Mouse (Mus musculus): ENCODE results near the gene Pqlc3. TPM values are rescaled to one million over a fixed set of nuclear protein-coding genes. Genes with fewer than 3 reads are reported as not detected.
"Not testable (repeated sequence)": the region's sequence is repeated elsewhere in the genome, so short reads cannot be mapped to it uniquely, and the experiment has no call there.

Gene Pqlc3
- polyA plus RNA-seq, 1 experiment from 2014 or later, result 9.9 TPM

GRCm38 (mm10) chr12:17036532-17036931, 36.3 kb upstream of the Pqlc3 start:
- no peak for DNase-seq (ENCODE audit: low spot score)
- H3K27me3 ChIP-seq (replicated peaks; ENCODE audit: control insufficient read depth, insufficient read depth, low read length), result no peaks in the 10 kb centered on the region
- H3K9me3 ChIP-seq (ENCODE audit: control insufficient read depth, low read length), result no peaks in the 10 kb centered on the region
- H3K27ac ChIP-seq (ENCODE audit: low read depth), result no peak overlapping the region
- H3K4me1 ChIP-seq (replicated peaks; ENCODE audit: control insufficient read depth, insufficient read depth, low read length), result no peaks in the 10 kb centered on the region; the same call in 1 of the 2 replicates
- no peak overlapping the region for H3K4me3 ChIP-seq (ENCODE audit: low read depth, low read length)
- H3K9ac ChIP-seq (ENCODE audit: low read length), result no peak overlapping the region
- ATAC-seq (replicated peaks; ENCODE audit: low FRiP score, low TSS enrichment, low read depth), result no peak
- WGBS, result 65% methylated on average over 9 of the region's 9 CpGs
- no peak overlapping the region for H3K4me2 ChIP-seq (ENCODE audit: low read length)
- H3K36me3 ChIP-seq (ENCODE audit: control insufficient read depth, insufficient read depth, low read length), result no peaks in the 10 kb centered on the region

DNA sequence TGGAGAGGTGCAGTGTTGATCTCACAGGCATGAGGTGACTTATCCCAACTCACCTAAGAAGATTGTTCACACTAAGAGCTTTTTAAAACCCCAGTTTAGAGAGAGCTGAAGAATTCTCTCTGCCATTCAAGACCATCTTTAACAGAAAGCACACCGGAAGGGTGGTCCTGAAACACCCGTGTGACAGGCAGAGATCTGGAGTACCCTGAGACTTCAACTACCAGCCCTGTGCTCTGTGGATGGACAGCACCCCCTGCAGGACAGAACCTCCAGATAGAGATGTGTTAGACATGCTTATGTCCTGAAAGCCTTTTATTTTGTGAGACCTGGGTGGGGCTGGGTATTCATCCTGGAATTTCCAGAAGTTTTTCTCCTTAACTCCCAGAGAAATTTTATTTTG, 34.9 kb upstream of the Pqlc3 start:
- DNase-seq (ENCODE audit: low spot score) (no peak), ATAC-seq (replicated peaks; ENCODE audit: low FRiP score, low TSS enrichment, low read depth) (no peak)
- H3K27ac ChIP-seq (ENCODE audit: low read depth), result no peak overlapping the region
- no peaks in the 10 kb centered on the region for H3K9me3 ChIP-seq (ENCODE audit: control insufficient read depth, low read length)
- H3K27me3 ChIP-seq (replicated peaks; ENCODE audit: control insufficient read depth, insufficient read depth, low read length), result no peaks in the 10 kb centered on the region
- no peaks in the 10 kb centered on the region; the same call in 1 of the 2 replicates for H3K4me1 ChIP-seq (replicated peaks; ENCODE audit: control insufficient read depth, insufficient read depth, low read length)
- H3K4me3 ChIP-seq (ENCODE audit: low read depth, low read length), result no peak overlapping the region
- 71% methylated on average over 2 of the region's 2 CpGs for WGBS
- no peak overlapping the region for H3K4me2 ChIP-seq (ENCODE audit: low read length)
- no peaks in the 10 kb centered on the region for H3K36me3 ChIP-seq (ENCODE audit: control insufficient read depth, insufficient read depth, low read length)
- no peak overlapping the region for H3K9ac ChIP-seq (ENCODE audit: low read length)

GRCm38 (mm10) chr12:17034671-17035070, 34.5 kb upstream of the Pqlc3 start:
- 82% methylated on average over 5 of the region's 5 CpGs for WGBS

GRCm38 (mm10) chr12:17033464-17033841, 33.2 kb upstream of the Pqlc3 start:
- Histone ChIP-seq H3K9me3 (ENCODE audit: control insufficient read depth, low read length) (no peaks in the 10 kb centered on the region), H3K4me3 (ENCODE audit: low read depth, low read length) (no peak overlapping the region), H3K27me3 (replicated peaks; ENCODE audit: control insufficient read depth, insufficient read depth, low read length) (no peaks in the 10 kb centered on the region), H3K27ac (ENCODE audit: low read depth) (no peak overlapping the region), H3K36me3 (ENCODE audit: control insufficient read depth, insufficient read depth, low read length) (no peaks in the 10 kb centered on the region), H3K9ac (ENCODE audit: low read length) (no peak overlapping the region), H3K4me1 (replicated peaks; ENCODE audit: control insufficient read depth, insufficient read depth, low read length) (no peaks in the 10 kb centered on the region; the same call in 1 of the 2 replicates), H3K4me2 (ENCODE audit: low read length) (no peak overlapping the region)
- 64% methylated on average over 9 of the region's 9 CpGs for WGBS
- ATAC-seq (replicated peaks; ENCODE audit: low FRiP score, low TSS enrichment, low read depth) (0 out of 2 replicates have a peak, but pooled peaks have one; percentile 34), DNase-seq (ENCODE audit: low spot score) (no peak)

More at GRCm38 (mm10) chr12:17034671-17035070, 34.5 kb upstream of the Pqlc3 start:
- Histone ChIP-seq H3K4me1 (replicated peaks; ENCODE audit: control insufficient read depth, insufficient read depth, low read length) (no peaks in the 10 kb centered on the region; the same call in 1 of the 2 replicates), H3K4me3 (ENCODE audit: low read depth, low read length) (no peak overlapping the region), H3K9ac (ENCODE audit: low read length) (no peak overlapping the region), H3K27me3 (replicated peaks; ENCODE audit: control insufficient read depth, insufficient read depth, low read length) (no peaks in the 10 kb centered on the region), H3K9me3 (ENCODE audit: control insufficient read depth, low read length) (no peaks in the 10 kb centered on the region), H3K36me3 (ENCODE audit: control insufficient read depth, insufficient read depth, low read length) (no peaks in the 10 kb centered on the region), H3K27ac (ENCODE audit: low read depth) (no peak overlapping the region), H3K4me2 (ENCODE audit: low read length) (no peak overlapping the region)
- no peak for ATAC-seq (replicated peaks; ENCODE audit: low FRiP score, low TSS enrichment, low read depth)
- DNase-seq (ENCODE audit: low spot score), result no peak

DNA sequence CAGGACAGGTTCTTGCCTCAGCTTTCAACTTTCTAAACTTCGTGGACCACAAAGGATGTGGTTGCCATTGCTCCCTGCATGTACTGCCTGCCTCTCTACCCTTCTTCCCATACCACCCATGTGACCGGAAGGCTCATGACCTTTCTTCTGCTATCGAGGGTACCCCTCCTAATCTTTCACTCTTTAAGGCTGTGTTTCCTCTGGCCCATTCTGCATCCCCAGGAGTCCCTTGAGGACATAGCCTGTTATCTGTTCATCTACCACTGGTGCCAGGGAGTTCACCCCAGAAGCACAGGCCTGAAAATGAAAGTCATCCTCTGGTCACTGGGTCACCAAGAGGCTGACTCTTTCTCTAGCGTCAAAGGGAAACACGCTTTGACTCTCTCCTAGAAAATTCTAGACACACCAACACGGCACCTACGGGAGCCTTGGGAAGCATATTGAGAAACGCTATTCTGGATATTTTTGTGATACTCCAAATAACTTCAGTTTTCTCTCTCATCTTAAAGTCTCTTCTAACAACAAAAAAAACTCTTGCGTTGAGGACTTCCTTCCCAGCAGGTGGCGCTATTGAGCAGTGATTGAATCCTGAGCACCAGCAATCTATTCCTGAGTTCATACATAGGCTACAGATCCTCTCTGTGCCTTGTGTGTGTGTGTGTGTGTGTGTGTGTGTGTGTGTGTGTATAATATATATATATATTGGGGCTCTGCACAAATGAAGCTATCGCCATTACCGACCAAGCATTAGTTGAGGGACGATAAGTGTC, 32.7 kb upstream of the Pqlc3 start:
- Histone ChIP-seq H3K4me3 (ENCODE audit: low read depth, low read length) (no peak overlapping the region), H3K9me3 (ENCODE audit: control insufficient read depth, low read length) (no peaks in the 10 kb centered on the region), H3K4me1 (replicated peaks; ENCODE audit: control insufficient read depth, insufficient read depth, low read length) (no peaks in the 10 kb centered on the region; the same call in 1 of the 2 replicates), H3K4me2 (ENCODE audit: low read length) (no peak overlapping the region), H3K36me3 (ENCODE audit: control insufficient read depth, insufficient read depth, low read length) (no peaks in the 10 kb centered on the region), H3K27ac (ENCODE audit: low read depth) (no peak overlapping the region), H3K27me3 (replicated peaks; ENCODE audit: control insufficient read depth, insufficient read depth, low read length) (no peaks in the 10 kb centered on the region), H3K9ac (ENCODE audit: low read length) (no peak overlapping the region)
- peak; percentile 86 for DNase-seq (ENCODE audit: low spot score)
- no peak for ATAC-seq (replicated peaks; ENCODE audit: low FRiP score, low TSS enrichment, low read depth)
- WGBS, result 32% methylated on average over 13 of the region's 13 CpGs

DNA sequence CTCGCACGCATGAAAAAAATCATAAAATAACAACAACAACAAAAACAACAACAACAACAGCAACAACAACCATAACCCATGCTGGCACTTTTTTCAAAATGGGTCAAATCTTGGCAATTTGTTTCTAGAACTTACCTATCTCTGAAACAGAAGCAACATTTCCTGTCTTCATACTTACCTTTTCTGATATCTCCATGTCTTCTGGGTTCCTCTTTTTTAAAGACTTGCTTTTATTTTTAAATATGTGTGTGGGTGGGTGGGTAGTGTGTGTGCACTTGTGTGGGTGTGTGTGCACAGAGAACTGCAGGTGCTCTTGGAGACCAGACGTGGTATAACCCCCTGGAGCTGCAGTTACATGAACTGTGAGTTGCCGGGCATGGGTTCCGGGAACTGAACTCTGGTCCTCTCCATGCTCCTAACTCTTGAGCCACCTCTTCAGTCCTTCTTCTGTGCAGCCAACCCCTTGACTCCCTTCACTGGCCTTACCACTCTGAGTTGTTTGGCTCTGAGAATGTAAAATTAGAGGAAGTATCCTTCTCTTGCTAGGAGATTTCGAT, 24.4 kb upstream of the Pqlc3 start:
- Histone ChIP-seq H3K27me3 (replicated peaks; ENCODE audit: control insufficient read depth, insufficient read depth, low read length) (no peaks in the 10 kb centered on the region), H3K4me3 (ENCODE audit: low read depth, low read length) (no peak overlapping the region), H3K9me3 (ENCODE audit: control insufficient read depth, low read length) (no peaks in the 10 kb centered on the region), H3K4me1 (replicated peaks; ENCODE audit: control insufficient read depth, insufficient read depth, low read length) (no peaks in the 10 kb centered on the region), H3K9ac (ENCODE audit: low read length) (no peak overlapping the region), H3K27ac (ENCODE audit: low read depth) (no peak overlapping the region), H3K4me2 (ENCODE audit: low read length) (no peak overlapping the region), H3K36me3 (ENCODE audit: control insufficient read depth, insufficient read depth, low read length) (no peaks in the 10 kb centered on the region)
- ATAC-seq (replicated peaks; ENCODE audit: low FRiP score, low TSS enrichment, low read depth), result no peak
- no peak for DNase-seq (ENCODE audit: low spot score)
- WGBS, result 88% methylated on average over 6 of the region's 6 CpGs

GRCm38 (mm10) chr12:17022145-17022544, 21.9 kb upstream of the Pqlc3 start:
- 81% methylated on average over 4 of the region's 4 CpGs for WGBS
- ATAC-seq (replicated peaks; ENCODE audit: low FRiP score, low TSS enrichment, low read depth), result no peak
- Histone ChIP-seq H3K27me3 (replicated peaks; ENCODE audit: control insufficient read depth, insufficient read depth, low read length) (no peaks in the 10 kb centered on the region), H3K4me2 (ENCODE audit: low read length) (no peak overlapping the region), H3K27ac (ENCODE audit: low read depth) (no peak overlapping the region), H3K4me1 (replicated peaks; ENCODE audit: control insufficient read depth, insufficient read depth, low read length) (no peaks in the 10 kb centered on the region), H3K4me3 (ENCODE audit: low read depth, low read length) (no peak overlapping the region), H3K9ac (ENCODE audit: low read length) (no peak overlapping the region), H3K9me3 (ENCODE audit: control insufficient read depth, low read length) (no peaks in the 10 kb centered on the region), H3K36me3 (ENCODE audit: control insufficient read depth, insufficient read depth, low read length) (no peaks in the 10 kb centered on the region)
- no peak for DNase-seq (ENCODE audit: low spot score)

DNA sequence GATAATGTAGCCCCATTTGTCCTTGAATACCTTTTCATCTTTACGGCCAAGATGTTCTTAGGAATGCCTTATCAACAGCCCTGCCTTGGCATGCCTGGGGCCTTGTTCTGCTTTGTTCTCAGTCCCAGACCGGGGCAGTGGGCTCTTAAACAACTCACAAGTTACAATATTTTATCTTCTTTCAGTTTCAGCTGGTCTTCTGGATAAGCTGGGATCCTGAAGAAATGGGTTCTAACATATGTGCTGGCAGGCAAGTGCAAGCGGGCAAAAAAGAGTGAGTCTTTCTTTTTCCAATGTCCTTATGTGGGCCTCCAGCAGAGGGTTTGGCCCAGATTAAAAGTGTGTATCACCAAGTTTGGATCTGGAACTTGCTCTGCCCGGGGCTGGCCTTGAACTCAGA, 20.9 kb upstream of the Pqlc3 start:
- H3K4me2 ChIP-seq (ENCODE audit: low read length); H3K36me3 ChIP-seq (ENCODE audit: control insufficient read depth, insufficient read depth, low read length); H3K9me3 ChIP-seq (ENCODE audit: control insufficient read depth, low read length); H3K9ac ChIP-seq (ENCODE audit: low read length); H3K4me3 ChIP-seq (ENCODE audit: low read depth, low read length); H3K4me1 ChIP-seq (replicated peaks; ENCODE audit: control insufficient read depth, insufficient read depth, low read length); DNase-seq (ENCODE audit: low spot score); H3K27me3 ChIP-seq (replicated peaks; ENCODE audit: control insufficient read depth, insufficient read depth, low read length); H3K27ac ChIP-seq (ENCODE audit: low read depth); ATAC-seq (replicated peaks; ENCODE audit: low FRiP score, low TSS enrichment, low read depth): not testable (repeated sequence)
- WGBS, result 80% methylated on average over 4 of the region's 4 CpGs

DNA sequence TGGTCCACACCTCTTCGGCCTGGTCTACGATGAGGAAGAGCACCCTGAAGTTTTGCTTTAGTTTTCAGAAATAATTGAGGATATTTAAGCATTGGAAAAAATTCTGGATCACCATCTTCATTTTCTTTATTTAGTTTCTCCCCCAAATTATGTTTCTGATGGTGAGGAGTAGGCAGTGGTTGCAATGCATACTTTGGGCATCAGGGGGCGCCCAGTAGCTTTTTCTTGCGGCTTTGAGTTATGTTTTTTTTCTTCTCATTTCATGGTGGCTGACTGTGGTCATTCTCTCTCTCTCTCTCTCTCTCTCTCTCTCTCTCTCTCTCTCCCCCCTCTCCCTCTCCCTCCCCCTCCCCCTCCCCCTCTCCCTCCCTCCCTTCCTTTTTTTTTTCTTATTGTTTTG, 18.3 kb upstream of the Pqlc3 start:
- no peaks in the 10 kb centered on the region for H3K36me3 ChIP-seq (ENCODE audit: control insufficient read depth, insufficient read depth, low read length)
- DNase-seq (ENCODE audit: low spot score) (peak; percentile 87), ATAC-seq (replicated peaks; ENCODE audit: low FRiP score, low TSS enrichment, low read depth) (no peak)
- H3K4me3 ChIP-seq (ENCODE audit: low read depth, low read length), result no peak overlapping the region
- H3K27me3 ChIP-seq (replicated peaks; ENCODE audit: control insufficient read depth, insufficient read depth, low read length), result no peaks in the 10 kb centered on the region
- H3K27ac ChIP-seq (ENCODE audit: low read depth), result no peak overlapping the region
- peaks cover 4% of the 10 kb centered on the region; the same call in 1 of the 2 replicates for H3K9me3 ChIP-seq (ENCODE audit: control insufficient read depth, low read length)
- no peak overlapping the region for H3K4me2 ChIP-seq (ENCODE audit: low read length)
- H3K4me1 ChIP-seq (replicated peaks; ENCODE audit: control insufficient read depth, insufficient read depth, low read length), result no peaks in the 10 kb centered on the region
- WGBS, result 26% methylated on average over 4 of the region's 4 CpGs
- H3K9ac ChIP-seq (ENCODE audit: low read length), result no peak overlapping the region

All from intestine, embryonic 14.5 days (tissue).